In genomic region chr4:154705681-154706080, GRCm38 (mm10) we compare ENCODE assay signal across 29 mouse cellular contexts. TPM values are rescaled to one million over a fixed set of nuclear protein-coding genes. Genes with fewer than 3 reads are reported as not detected.
DNase-seq lines count a peak whose midpoint lies in the region; ATAC-seq lines count a peak whose summit lies in the region.
"Had no signal": no experiment of that assay in that cellular context is flagged by ENCODE, and none has a peak within 500 bp of the region (broad histone marks: within the 10 kb centered on the region; RNA-seq: fewer than 3 reads in every experiment).

No protein-coding gene starts in this region.

- no peaks in the 10 kb centered on the region for H3K4me1 ChIP-seq in kidney, embryonic 14.5 days (ENCODE audit: control insufficient read depth, insufficient read depth, low read length)
- H3K4me1 ChIP-seq: forebrain, embryonic 13.5 days; hindbrain, embryonic 15.5 days had no signal

- H3K4me3 ChIP-seq in kidney, embryonic 14.5 days (ENCODE audit: low read length), result no peak overlapping the region
- H3K4me3 ChIP-seq: forebrain, embryonic 13.5 days; hindbrain, embryonic 15.5 days; limb, embryonic 15.5 days; neural tube, embryonic 12.5 days had no signal

- 55% methylated on average over 4 of the region's 4 CpGs for WGBS in kidney, embryonic 14.5 days

- H3K27me3 ChIP-seq in kidney, embryonic 14.5 days (ENCODE audit: control insufficient read depth, insufficient read depth, low read length), result 0 out of 2 replicates have a peak, but pooled peaks cover 3% of the 10 kb centered on the region
- H3K27me3 ChIP-seq: forebrain, embryonic 13.5 days; hindbrain, embryonic 15.5 days; neural tube, embryonic 12.5 days had no signal

- H3K27ac ChIP-seq in kidney, embryonic 14.5 days (ENCODE audit: low read depth, low read length), result no peak overlapping the region
- H3K27ac ChIP-seq: forebrain, embryonic 13.5 days; hindbrain, embryonic 15.5 days; limb, embryonic 15.5 days; neural tube, embryonic 12.5 days had no signal

- H3K9ac ChIP-seq in kidney, embryonic 14.5 days (ENCODE audit: low read depth, low read length), result no peak overlapping the region
- H3K9ac ChIP-seq: forebrain, embryonic 13.5 days; hindbrain, embryonic 15.5 days; limb, embryonic 15.5 days; neural tube, embryonic 12.5 days had no signal

- no peak for ATAC-seq in kidney, embryonic 14.5 days (ENCODE audit: low FRiP score, low TSS enrichment)
- ATAC-seq: activated CD4-positive, CD25-positive, alpha-beta regulatory T cell, adult 4 months; forebrain, embryonic 13.5 days had no signal

- DNase-seq in gastrocnemius, adult 18-20 months (ENCODE audit: low spot score), result peak; percentile 81
- no peak for DNase-seq in gastrocnemius, postnatal 4 days (ENCODE audit: low spot score in 2 of 2)
- DNase-seq in kidney, adult 18-20 months, result peak; percentile 70
- DNase-seq in gastrocnemius, postnatal 10 days, result peak; percentile 31
- peak; percentile 65 to 66 for DNase-seq in kidney, postnatal 36 days
- no peak for DNase-seq in testis, postnatal 14 days (ENCODE audit: low spot score)
- DNase-seq in left cerebral cortex, adult 11 months (ENCODE audit: low spot score), result no peak
- DNase-seq: adrenal gland, adult 8-10 months; cerebellum, adult 8-10 months; midbrain, embryonic 14.5 days; retina, postnatal 1 day; thymus, adult 18-20 months; thymus, postnatal 36 days had no signal

- no peaks in the 10 kb centered on the region for H3K9me3 ChIP-seq in kidney, embryonic 14.5 days (ENCODE audit: control insufficient read depth, low read length)
- H3K9me3 ChIP-seq: forebrain, embryonic 13.5 days; hindbrain, embryonic 15.5 days; limb, embryonic 15.5 days; neural tube, embryonic 12.5 days had no signal

- no peak overlapping the region for H3K4me2 ChIP-seq in kidney, embryonic 14.5 days (replicated peaks; ENCODE audit: low read depth, low read length)
- H3K4me2 ChIP-seq: forebrain, embryonic 13.5 days; hindbrain, embryonic 15.5 days; limb, embryonic 15.5 days; neural tube, embryonic 12.5 days had no signal

- H3K36me3 ChIP-seq in kidney, embryonic 14.5 days (ENCODE audit: control insufficient read depth, insufficient read depth, low read length), result no peaks in the 10 kb centered on the region
- H3K36me3 ChIP-seq: hindbrain, embryonic 15.5 days; limb, embryonic 15.5 days; neural tube, embryonic 12.5 days had no signal

RNA-seq across cellular contexts. Expression of gene Actrt2, which starts 38.0 kb away (rescaled TPM):
- not detected for total RNA-seq in gastrocnemius, adult 18-20 months (2021)
- not detected for total RNA-seq in gastrocnemius, postnatal 4 days (2021)
- not detected in 2 replicates for polyA plus RNA-seq in kidney, embryonic 14.5 days (2014; fragmentation: Nextera tagmentation; extraction: Ambion mirVana)
- total RNA-seq in gastrocnemius, postnatal 10 days (2021), result not detected
- total RNA-seq: adrenal gland, adult 8-10 months; hematopoietic stem cell, adult 5-6 weeks; layer of hippocampus, postnatal 10 days; left cerebral cortex, postnatal 10 days; megakaryocyte-erythroid progenitor cell, adult 5-6 weeks had no signal
- polyA plus RNA-seq: activated CD4-positive, CD25-positive, alpha-beta regulatory T cell, adult 4 months; embryonic facial prominence, embryonic 14.5 days; forebrain, embryonic 13.5 days; heart, embryonic 14.5 days; hindbrain, embryonic 15.5 days; intestine, embryonic 14.5 days; limb, embryonic 15.5 days; liver, embryonic 16.5 days; lung, embryonic 16.5 days; midbrain, embryonic 14.5 days; neural tube, embryonic 12.5 days; stomach, embryonic 14.5 days had no signal

Comparison
In these comparisons a context has a peak if more than half of its experiments do, and no peak if none do; other contexts are left out.
1. DNase-seq: peak in gastrocnemius, adult 18-20 months (single experiment), kidney, adult 18-20 months (single experiment), gastrocnemius, postnatal 10 days (single experiment) and kidney, postnatal 36 days (2 of 2); none in gastrocnemius, postnatal 4 days (0 of 2), testis, postnatal 14 days (single experiment) and left cerebral cortex, adult 11 months (single experiment).